Mouse (Mus musculus): ENCODE data around the gene Rab43.

The Rab43 gene

DNA sequence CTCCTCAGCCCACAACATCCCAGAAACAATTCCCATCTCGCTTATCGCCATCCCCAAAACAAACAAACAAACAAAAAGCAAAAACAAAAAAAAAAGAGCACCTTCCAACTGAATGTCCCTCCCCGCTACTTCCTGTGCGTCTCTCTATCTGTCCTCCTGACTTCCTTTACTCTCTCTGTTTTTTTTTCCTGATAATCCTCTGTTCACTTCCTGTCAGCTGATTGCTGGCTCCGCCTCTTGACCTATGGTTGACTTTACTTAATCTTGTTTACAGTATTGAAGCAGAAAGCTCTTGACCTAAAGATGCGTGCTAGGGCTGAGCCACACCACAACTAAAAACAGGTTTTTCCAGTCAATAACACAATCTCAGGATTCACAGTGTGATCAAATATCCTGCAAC, 63.4 kb downstream of the Rab43 start:
- no peak for DNase-seq (ENCODE audit: low spot score in 2 of 2)

DNA sequence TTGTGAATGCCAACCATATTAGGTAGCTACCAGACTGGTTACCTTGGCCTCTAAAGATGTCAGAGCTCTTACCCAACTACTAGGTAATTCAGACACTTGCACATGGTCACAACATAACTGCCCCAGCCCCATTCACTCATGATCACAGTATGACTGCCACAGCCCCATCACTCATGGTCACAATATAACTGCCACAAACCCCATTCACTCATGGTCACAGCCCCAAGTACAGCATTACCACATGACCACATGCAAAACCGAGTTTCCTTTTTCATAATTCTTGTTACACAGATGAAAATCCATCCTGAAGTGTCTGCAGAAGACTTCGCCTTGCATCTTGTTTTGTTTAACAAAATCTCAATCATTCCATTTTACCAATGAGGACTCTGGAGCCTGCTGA, 63.9 kb downstream of the Rab43 start:
- no peak for DNase-seq (ENCODE audit: low spot score in 2 of 2)

DNA sequence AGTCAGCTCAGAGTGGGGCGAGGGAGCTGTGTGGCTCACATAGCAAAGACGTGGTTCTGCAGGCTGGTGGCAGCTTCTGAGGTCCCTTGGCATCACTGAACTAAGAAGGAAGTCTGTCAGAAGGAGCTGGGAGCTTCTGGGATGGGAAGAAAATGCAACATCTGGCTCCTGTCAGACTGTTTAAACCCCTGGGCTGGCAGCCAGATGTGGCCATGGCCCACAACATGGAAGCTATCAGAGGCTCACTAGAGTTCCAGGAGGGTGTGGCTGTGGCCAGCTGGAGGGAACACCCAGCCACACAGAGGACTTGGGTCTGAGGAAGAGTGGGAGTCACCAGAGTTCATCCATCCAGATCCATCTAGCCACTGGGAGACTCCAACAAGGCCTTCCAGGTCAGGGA, 65.1 kb downstream of the Rab43 start:
- DNase-seq (ENCODE audit: low spot score in 2 of 2), result no peak

DNA sequence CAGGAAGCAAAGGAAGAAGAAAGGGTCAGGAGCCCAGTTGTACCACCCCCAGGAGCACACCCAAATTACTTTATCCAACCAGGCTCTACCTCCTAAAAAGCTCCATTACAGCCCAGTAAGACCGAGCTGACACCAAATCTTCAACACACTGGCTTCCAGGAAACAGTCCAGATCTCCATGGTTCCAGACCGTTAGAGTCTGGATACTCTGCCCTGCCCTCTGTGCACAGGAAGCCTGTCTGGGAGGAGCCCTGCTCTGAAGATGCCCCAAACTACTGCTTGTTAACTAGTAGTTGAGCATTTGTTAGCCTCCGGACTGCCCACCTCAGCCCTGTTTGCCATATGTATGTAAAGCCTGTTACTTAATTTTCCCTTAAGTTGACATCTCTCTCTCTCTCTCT, 65.9 kb downstream of the Rab43 start:
- no peak for DNase-seq (ENCODE audit: low spot score in 2 of 2)

DNA sequence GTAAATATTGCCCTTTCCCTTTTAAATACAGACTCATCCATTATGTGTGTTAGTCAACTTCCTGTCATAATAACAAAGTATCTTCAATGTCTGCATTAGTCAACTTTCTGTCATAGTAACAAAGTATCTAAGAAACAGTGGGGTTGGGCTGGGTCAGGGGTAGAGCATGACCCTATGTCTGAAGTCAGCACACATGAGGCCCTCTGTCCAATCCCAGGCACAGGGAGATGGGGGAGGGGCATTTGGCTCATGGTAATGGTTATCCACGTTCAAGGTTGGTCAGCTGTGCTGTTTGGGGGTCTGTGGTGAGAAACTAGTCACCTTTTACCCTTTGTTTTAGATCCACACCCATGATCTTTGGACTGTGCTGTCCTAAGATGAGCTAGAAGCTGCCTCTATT, 66.7 kb downstream of the Rab43 start:
- DNase-seq (ENCODE audit: low spot score in 2 of 2), result no peak

DNA sequence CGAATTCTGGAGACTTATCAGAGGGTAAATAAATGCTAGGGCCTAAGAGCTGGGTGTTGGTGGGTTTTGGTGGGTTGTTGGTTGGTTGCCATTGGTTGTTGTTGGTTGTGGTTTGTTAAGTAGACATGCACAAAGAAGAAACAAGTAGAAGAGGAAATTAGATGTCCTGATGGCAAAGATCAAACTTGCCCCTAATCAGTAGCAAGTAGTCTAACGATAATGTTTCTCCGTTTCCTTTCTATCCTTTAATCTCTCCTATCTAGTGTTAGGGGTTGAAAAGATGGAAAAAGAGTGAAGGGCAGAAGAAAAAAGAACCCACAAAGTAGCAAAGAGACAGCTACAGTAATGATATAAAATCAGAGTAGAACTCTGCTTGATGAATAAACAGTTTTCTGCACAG, 67.3 kb downstream of the Rab43 start:
- DNase-seq (ENCODE audit: low spot score in 2 of 2), result no peak

DNA sequence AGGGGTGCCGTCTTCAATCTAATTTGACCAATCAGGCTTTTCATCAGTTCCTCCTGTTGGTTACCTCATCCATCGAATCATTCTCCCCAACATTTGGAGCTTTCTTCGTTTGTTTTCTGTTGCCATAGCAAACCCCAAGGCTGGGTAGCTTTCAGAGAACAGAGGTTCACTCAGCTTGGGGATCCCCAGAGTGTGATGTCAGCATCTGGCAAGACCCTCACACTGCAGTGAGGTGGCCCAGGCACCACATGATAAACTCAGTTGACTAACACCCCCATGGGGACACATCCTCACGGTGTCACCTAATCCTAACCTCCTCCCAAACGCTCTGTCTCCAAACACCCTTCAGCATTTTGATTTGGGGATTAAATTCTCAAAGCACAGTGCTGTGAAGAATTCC, 68.7 kb downstream of the Rab43 start:
- DNase-seq (ENCODE audit: low spot score in 2 of 2), result no peak

DNA sequence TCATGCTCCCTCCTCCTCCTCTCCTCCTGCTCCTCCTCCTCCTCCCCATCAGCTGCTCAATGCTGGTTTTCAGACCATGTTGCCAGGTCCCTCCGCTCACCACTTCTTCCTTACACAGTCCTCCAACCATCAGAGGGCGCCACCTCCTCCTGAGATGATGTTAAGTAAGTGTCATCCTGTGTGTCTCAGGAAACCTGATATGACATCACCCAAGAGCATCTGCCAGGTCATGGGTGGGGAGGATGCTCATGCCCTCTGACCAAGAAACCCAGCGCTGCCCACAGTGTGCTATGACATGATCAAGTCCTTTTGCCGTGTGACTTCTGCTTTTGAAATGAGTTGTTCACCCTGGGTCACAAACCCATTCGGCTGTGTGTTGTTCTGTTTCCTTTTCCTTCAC, 69.2 kb downstream of the Rab43 start:
- no peak for DNase-seq (ENCODE audit: low spot score in 2 of 2)

DNA sequence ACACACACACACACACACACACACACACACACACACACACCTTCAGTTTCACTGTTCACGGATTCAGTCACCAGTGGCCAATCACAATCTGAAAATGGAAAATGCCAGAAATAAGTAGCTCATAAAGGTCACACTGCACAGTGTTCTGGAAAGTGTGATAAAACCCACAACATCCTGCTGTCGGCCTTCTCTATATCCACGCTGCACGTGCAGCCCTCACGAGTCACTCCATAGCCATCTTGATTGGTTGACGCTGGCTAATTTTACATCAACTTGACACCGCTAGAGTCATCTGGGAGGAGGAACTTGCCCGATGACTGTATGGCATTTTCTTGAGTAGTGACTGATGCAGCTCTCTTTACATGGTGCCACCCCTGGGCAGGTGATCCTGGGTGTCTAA, 70.0 kb downstream of the Rab43 start:
- no peak for DNase-seq (ENCODE audit: low spot score in 2 of 2)

DNA sequence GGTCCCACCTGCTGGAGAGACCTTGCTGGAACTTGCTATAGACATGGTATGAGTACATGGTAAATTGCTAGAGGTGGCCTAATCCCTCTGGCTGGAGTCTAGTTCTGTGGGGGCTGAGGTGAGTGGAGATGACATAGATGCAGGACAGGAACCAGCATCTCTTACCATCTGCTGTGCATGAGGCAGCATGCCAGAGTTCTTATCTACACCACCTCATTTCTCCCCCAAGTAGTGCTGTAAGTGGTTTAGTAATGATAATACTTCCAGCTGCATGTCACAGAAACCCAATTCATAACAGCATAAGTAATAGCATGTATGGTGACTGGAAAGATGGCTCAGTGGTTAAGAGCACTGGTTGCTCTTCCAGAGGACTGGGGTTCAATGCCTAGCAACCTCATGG, 71.5 kb downstream of the Rab43 start:
- no peak for DNase-seq (ENCODE audit: low spot score in 2 of 2)

DNA sequence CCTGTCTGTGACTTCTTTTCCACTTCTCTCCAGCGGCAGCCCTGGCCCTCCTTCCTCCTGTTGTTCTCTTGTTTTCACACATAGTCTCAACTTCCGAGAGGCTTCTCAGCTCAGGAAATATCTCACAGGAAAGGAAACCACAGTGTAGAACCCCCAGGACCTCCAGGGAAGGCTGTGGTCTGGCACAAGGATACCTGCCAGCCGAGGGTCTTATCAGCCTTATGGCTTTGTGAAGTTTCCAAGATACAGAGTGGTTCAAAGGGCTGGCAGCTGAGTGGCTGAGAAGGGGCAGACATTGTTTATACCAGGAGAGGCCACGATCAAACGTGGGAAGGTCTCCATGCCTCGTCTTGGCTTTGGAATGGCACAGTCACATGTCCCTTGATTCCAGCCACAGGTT, 72.1 kb downstream of the Rab43 start:
- no peak for DNase-seq (ENCODE audit: low spot score in 2 of 2)

All from frontal cortex, postnatal 36 days (tissue).